Mouse (Mus musculus): ENCODE measurements around the gene Cbl.

Cbl gene

GRCm38 (mm10) chr9:44178811-44179210 is 55.0 kb downstream of the Cbl start:
- H3K36me3 ChIP-seq (ENCODE audit: control insufficient read depth, insufficient read depth, low read length, poor library complexity, severe bottlenecking): no peaks in the 10 kb centered on the region
- no peak for DNase-seq (ENCODE audit: low read depth, low spot score)
- no peaks in the 10 kb centered on the region for H3K27me3 ChIP-seq (ENCODE audit: control insufficient read depth, insufficient read depth, low read length, poor library complexity, severe bottlenecking)

DNA sequence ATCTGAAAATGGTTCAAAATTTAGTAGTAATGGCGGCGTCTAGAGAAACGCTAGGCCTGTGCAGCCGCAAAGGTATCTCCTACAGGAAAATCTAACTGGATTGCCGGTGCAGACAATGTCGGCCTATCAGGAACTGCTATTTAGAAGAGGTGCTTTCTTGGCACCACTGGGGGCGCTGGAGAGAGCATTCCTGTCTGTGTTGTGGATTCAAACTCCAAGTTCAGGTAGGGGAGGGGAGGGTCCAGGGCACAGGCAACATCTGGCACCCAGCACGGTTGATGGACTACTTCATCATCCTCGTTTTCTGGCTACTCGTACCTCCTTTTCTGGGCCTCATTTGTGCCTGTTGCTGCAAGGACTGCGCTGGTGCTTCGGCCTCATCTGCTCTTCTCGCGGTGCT is 55.5 kb downstream of the Cbl start:
- Histone ChIP-seq H3K36me3 (ENCODE audit: control insufficient read depth, insufficient read depth, low read length, poor library complexity, severe bottlenecking) (no peaks in the 10 kb centered on the region), H3K27me3 (ENCODE audit: control insufficient read depth, insufficient read depth, low read length, poor library complexity, severe bottlenecking) (no peaks in the 10 kb centered on the region)
- peak; percentile 41 for DNase-seq (ENCODE audit: low read depth, low spot score)

DNA sequence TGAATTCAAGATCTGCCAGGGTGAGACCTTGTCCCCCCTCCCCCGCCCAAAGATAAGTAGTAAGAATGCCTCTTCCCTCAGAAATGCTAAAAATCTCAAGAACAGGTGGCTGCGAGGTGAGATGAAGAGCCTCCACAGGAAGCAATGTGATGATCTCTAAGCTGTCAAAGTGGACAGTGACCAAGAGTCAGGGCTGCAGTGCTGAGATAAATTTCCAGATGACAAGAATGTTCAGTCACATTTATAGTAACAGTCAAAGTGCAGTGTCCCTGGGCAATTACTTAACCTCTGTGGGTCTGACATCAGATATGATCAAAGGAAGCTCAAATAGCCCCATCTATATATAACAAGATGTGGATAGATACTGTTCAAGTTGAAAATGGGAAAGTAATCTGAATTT is 56.4 kb downstream of the Cbl start:
- DNase-seq (ENCODE audit: low read depth, low spot score): no peak
- H3K36me3 ChIP-seq (ENCODE audit: control insufficient read depth, insufficient read depth, low read length, poor library complexity, severe bottlenecking): peaks cover 7% of the 10 kb centered on the region
- no peaks in the 10 kb centered on the region for H3K27me3 ChIP-seq (ENCODE audit: control insufficient read depth, insufficient read depth, low read length, poor library complexity, severe bottlenecking)

DNA sequence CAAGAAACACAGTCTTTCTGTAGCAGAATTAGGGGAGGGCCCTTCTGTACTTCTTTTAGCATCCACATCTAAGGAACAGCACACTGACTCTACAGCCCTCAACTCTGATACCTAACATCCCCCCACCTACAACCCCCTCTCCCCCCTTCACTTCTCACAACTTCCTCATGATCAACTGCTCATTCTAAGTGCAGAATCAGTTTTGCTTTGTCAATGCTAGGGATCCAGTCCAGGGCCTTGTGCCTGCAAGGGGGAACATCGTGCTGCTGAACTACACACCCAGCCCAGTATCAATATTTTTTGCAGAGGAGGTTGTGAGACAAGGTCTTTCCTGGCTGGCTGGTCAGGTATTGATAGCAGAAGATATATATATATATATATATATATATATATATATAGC is 57.9 kb downstream of the Cbl start:
- peak; percentile 50 for DNase-seq (ENCODE audit: low read depth, low spot score)
- H3K27me3 ChIP-seq (ENCODE audit: control insufficient read depth, insufficient read depth, low read length, poor library complexity, severe bottlenecking): no peaks in the 10 kb centered on the region
- peaks cover 9% of the 10 kb centered on the region for H3K36me3 ChIP-seq (ENCODE audit: control insufficient read depth, insufficient read depth, low read length, poor library complexity, severe bottlenecking)

- Histone ChIP-seq H3K27me3 (ENCODE audit: control insufficient read depth, insufficient read depth, low read length, poor library complexity, severe bottlenecking) (no peaks in the 10 kb centered on the region), H3K36me3 (ENCODE audit: control insufficient read depth, insufficient read depth, low read length, poor library complexity, severe bottlenecking) (peaks cover 9% of the 10 kb centered on the region)
- DNase-seq (ENCODE audit: low read depth, low spot score): no peak
Observed at GRCm38 (mm10) chr9:44175556-44175955, 58.3 kb downstream of the Cbl start.

DNA sequence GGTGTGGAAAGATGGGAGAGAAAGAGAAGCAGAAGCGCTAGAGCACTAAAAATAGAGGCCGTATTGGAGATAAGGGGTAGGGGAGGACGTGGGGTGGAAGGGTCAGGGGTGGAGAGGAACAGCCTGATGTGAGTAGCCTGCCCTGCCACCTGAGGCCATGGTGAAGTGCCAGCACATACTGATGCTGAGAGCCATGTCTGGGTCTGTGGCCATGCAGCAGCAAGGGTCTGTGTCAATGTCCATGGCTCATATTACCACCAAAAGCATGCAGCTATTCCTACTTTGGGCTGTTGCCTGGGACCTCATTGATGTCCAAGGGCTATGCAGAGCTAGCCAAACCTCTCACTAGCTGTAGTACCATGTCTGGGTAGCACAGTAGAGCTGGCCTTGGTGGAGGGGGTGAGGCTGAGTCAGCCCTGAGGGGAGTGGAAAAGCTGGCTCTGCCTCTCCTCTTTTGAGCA is 63.1 kb downstream of the Cbl start:
- H3K36me3 ChIP-seq (ENCODE audit: control insufficient read depth, insufficient read depth, low read length, poor library complexity, severe bottlenecking): peaks cover 12% of the 10 kb centered on the region
- no peak for DNase-seq (ENCODE audit: low read depth, low spot score)
- H3K27me3 ChIP-seq (ENCODE audit: control insufficient read depth, insufficient read depth, low read length, poor library complexity, severe bottlenecking): no peaks in the 10 kb centered on the region

DNA sequence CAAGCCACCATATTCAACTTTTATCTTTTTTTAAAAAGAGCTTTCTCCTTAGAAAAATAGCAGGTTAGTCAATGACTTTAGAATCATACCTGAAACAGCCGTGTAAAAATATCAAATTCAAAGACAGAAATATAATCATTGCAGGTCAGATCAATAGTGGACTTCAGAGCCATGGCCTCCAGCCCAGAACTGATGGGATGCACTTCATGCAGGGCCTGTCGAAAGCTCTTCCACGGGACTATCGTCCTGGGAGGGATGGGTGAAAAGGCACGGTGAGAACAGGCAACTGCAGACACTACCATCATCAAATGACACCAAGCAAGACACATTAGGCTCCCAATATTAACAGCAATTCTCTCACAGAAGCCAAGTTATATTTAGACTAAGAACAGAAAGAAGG is 64.9 kb downstream of the Cbl start:
- no peaks in the 10 kb centered on the region for H3K27me3 ChIP-seq (ENCODE audit: control insufficient read depth, insufficient read depth, low read length, poor library complexity, severe bottlenecking)
- peaks cover 16% of the 10 kb centered on the region for H3K36me3 ChIP-seq (ENCODE audit: control insufficient read depth, insufficient read depth, low read length, poor library complexity, severe bottlenecking)

GRCm38 (mm10) chr9:44159886-44160285 is 74.0 kb downstream of the Cbl start:
- DNase-seq (ENCODE audit: low read depth, low spot score): no peak
- Histone ChIP-seq H3K27me3 (ENCODE audit: control insufficient read depth, insufficient read depth, low read length, poor library complexity, severe bottlenecking) (no peaks in the 10 kb centered on the region), H3K36me3 (ENCODE audit: control insufficient read depth, insufficient read depth, low read length, poor library complexity, severe bottlenecking) (peaks cover 27% of the 10 kb centered on the region)

More for the DNA sequence above, 64.9 kb downstream of the Cbl start:
- no peak for DNase-seq (ENCODE audit: low read depth, low spot score)

DNA sequence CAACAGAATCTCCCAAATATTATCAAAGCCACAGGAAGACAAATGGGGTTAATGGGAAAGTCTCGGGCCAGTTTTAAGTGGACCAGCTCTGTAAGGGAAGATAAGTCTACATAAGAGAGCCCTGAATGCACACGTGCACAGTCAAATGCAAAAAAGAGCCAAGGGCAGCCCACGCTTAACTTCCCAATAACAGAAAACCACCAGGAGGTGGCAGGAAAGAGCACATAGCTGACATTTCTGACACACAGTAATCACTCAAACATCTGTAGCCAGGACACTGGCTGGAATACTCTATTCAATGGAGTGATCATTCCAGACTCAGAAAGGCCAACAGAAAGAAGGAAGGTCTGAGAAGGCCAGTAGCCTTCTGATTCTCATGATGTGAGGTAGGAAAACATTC is 86.6 kb downstream of the Cbl start:
- DNase-seq (ENCODE audit: low read depth, low spot score): peak; percentile 38
- peaks cover 10% of the 10 kb centered on the region; the same call in 1 of the 2 replicates for H3K36me3 ChIP-seq (ENCODE audit: control insufficient read depth, insufficient read depth, low read length, poor library complexity, severe bottlenecking)
- no peaks in the 10 kb centered on the region for H3K27me3 ChIP-seq (ENCODE audit: control insufficient read depth, insufficient read depth, low read length, poor library complexity, severe bottlenecking)

GRCm38 (mm10) chr9:44144718-44145060 is 89.2 kb downstream of the Cbl start:
- Histone ChIP-seq H3K27me3 (ENCODE audit: control insufficient read depth, insufficient read depth, low read length, poor library complexity, severe bottlenecking) (no peaks in the 10 kb centered on the region), H3K36me3 (ENCODE audit: control insufficient read depth, insufficient read depth, low read length, poor library complexity, severe bottlenecking) (peaks cover 8% of the 10 kb centered on the region; the same call in 1 of the 2 replicates)
- DNase-seq (ENCODE audit: low read depth, low spot score): no peak

GRCm38 (mm10) chr9:44144023-44144717 is 89.7 kb downstream of the Cbl start:
- Histone ChIP-seq H3K27me3 (ENCODE audit: control insufficient read depth, insufficient read depth, low read length, poor library complexity, severe bottlenecking) (no peaks in the 10 kb centered on the region), H3K36me3 (ENCODE audit: control insufficient read depth, insufficient read depth, low read length, poor library complexity, severe bottlenecking) (peaks cover 8% of the 10 kb centered on the region; the same call in 1 of the 2 replicates)
- no peak for DNase-seq (ENCODE audit: low read depth, low spot score)

- Histone ChIP-seq H3K27me3 (ENCODE audit: control insufficient read depth, insufficient read depth, low read length, poor library complexity, severe bottlenecking) (no peaks in the 10 kb centered on the region), H3K36me3 (ENCODE audit: control insufficient read depth, insufficient read depth, low read length, poor library complexity, severe bottlenecking) (peaks cover 8% of the 10 kb centered on the region; the same call in 1 of the 2 replicates)
- no peak for DNase-seq (ENCODE audit: low read depth, low spot score)
Observed at GRCm38 (mm10) chr9:44143421-44143820, 90.4 kb downstream of the Cbl start.

DNA sequence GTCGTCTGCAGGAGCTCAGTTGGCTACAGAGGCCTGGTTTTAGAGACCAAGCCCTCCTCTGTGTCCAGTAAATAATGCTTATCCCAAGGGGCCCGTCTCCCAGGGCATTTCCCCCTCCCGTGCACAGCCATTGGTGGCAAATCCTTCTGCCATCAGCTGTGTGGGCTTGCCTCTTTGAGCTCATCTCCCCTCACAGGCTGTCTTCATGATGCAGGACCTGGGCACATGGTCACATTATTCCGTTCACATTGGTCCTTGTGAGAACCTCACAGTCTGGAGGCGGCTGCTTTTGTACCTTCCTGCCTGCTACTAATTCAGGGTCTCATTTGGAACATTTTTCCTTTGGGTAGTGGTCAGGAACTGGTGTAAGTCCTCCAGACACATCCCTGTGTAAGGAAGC is 91.9 kb downstream of the Cbl start:
- no peak for DNase-seq (ENCODE audit: low read depth, low spot score)
- Histone ChIP-seq H3K27me3 (ENCODE audit: control insufficient read depth, insufficient read depth, low read length, poor library complexity, severe bottlenecking) (no peaks in the 10 kb centered on the region), H3K36me3 (ENCODE audit: control insufficient read depth, insufficient read depth, low read length, poor library complexity, severe bottlenecking) (peaks cover 8% of the 10 kb centered on the region; the same call in 1 of the 2 replicates)

DNA sequence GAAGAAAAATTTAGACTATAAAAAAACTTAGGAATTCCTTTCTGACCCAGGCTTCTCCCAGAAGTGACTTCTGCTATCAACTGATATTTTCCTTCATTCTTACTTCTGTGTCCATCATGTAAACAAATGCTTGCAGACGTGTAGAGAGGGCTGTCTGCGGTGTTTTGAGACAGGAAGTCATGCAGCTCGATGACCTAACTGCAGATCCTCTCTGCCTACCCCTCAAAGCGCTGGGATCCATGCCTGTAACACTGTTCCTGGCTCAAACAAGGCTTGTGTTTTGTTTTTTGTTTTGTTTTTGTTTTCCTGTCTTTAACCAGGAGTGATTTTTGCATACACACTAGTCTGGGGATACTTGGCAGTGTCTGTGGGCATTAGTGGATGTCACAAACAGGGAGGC is 96.0 kb downstream of the Cbl start:
- Histone ChIP-seq H3K27me3 (ENCODE audit: control insufficient read depth, insufficient read depth, low read length, poor library complexity, severe bottlenecking) (peaks cover 3% of the 10 kb centered on the region; the same call in 1 of the 2 replicates), H3K36me3 (ENCODE audit: control insufficient read depth, insufficient read depth, low read length, poor library complexity, severe bottlenecking) (no peaks in the 10 kb centered on the region)
- no peak for DNase-seq (ENCODE audit: low read depth, low spot score)

- no peaks in the 10 kb centered on the region for H3K36me3 ChIP-seq (ENCODE audit: control insufficient read depth, insufficient read depth, low read length, poor library complexity, severe bottlenecking)
- H3K27me3 ChIP-seq (ENCODE audit: control insufficient read depth, insufficient read depth, low read length, poor library complexity, severe bottlenecking): peaks cover 3% of the 10 kb centered on the region; the same call in 1 of the 2 replicates
- DNase-seq (ENCODE audit: low read depth, low spot score): no peak
Observed at GRCm38 (mm10) chr9:44135731-44136411, 98.0 kb downstream of the Cbl start.
